Mouse (Mus musculus) frontal cortex, postnatal 14 days (tissue): ENCODE results near the gene Tmem230.
"Not testable (repeated sequence)": the region's sequence is repeated elsewhere in the genome, so short reads cannot be mapped to it uniquely, and the experiment has no call there.

Experiments used
- DNase-seq, 2 experiments: peaks; one replicate each; pipeline ENCODE4 v3.0.0; 2022; ENCODE audit warnings: low spot score in 2 of 2

Gene Tmem230

DNA sequence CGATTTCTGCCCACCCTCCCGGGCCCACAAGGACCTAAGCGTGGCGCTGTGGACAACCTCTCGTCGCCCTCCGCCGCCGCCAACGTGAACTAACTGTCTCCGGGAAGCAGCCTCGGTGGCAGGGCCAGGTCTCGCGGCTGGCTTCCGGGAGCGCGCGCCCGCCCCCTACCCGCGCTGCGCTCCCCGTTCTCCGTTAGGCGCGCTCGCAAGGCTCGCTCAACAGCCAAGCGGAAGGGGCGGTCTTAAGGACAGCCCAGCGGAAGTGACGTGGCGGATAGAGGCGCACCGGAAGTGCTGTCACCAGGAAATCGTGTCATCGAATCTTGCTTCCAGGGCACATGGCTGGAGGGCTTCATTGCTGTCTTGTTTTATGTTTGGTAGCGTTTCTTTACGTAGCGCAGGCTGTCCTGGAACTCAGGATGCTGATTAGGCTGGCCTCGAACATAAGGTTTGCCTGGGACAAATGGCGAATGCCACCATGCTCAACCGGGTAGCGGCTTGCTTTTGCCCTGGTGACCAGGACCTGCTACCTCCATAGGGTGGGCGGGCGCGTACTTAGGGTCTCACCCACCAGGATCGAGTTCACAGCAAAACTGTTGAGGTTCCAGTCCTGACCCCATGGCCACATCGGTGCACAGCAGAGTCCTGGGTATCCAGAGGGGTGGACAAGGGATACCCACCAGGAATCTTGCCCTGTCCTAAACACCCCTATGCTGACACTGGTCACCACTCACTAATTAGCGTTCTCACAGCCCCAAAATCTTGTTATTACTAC lies at the start of gene Tmem230:
Gene Tmem230, minus strand, starts transcription at position 269 of the 775 bp plus-strand sequence.
- peak; percentile 89 to 90 for DNase-seq

DNA sequence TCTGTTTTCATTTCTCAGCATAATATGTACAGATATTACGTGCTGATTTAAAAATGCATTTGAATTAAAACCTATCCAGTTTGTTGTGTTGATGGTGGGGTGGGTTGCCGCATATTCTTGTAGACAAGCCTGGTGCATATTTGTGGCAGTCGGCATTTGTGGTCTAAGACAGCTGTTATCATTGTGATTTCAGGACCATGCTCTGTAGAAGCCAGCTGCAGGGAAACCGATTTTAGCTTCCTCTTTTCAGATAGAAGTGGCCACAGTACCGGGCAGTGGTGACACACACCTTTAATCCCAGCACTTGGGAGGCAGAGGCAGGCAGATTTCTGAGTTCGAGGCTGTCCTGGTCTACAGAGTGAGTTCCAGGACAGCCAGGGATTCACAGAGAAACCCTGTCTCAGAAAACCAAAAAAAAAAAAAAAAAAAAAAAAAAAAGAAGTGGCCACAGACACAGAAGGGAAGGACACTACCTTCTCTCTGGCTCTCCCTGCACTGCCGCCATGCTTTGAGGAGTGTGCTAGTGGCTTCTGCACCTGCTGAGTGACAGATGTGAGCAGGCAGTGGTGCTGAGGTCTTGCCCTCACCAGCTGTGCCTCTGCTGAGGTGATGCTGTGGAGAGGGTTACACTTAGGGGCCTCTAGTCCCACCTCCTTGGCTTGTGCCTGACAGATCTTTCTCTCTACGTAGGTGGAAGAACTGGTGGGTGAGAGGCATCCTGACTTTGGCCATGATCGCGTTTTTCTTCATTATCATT lies 46.3 kb upstream of the Tmem230 start:
- no peak for DNase-seq

DNA sequence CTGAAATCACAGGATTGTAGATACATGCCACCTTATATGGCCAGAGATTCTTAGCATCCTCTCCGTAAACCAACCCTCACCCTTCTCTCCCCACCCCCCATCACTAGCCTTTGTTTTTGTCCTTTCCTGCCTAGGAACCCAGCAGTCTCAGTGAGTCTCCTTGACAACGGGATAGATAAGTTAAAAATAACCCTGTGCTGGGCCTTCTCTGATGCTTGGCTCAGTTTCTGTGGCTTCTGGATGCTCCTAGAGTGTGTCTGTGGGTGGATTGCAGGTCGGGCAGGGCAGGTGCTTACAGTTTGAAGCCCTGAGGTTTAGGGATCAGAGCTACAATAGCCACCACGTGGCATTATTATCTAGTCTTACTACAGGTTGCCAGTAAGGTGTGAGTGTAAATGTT lies 44.5 kb upstream of the Tmem230 start:
- DNase-seq, result peak in 1 of 2 experiments; percentile 30

DNA sequence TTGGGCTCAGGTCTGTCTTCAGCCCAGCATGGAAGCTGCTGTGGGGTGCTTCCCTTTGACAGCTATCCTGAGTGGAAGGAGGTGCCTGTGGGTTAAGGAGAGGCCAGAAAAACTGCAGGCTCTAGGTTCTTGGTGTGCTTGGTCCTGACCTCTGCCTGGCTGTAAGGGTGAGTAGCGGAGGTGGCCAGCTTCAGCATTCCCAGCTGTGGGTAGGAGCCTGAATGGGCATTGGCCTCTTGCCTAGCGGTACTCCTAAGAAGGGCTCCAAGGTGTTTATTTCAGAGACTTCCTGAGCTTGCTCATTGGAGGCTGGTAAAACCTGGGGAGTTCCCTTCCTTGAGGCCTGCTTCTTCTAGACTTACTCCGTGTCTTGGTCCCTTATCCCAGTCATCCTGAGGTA lies 43.7 kb upstream of the Tmem230 start:
- no peak for DNase-seq

DNA sequence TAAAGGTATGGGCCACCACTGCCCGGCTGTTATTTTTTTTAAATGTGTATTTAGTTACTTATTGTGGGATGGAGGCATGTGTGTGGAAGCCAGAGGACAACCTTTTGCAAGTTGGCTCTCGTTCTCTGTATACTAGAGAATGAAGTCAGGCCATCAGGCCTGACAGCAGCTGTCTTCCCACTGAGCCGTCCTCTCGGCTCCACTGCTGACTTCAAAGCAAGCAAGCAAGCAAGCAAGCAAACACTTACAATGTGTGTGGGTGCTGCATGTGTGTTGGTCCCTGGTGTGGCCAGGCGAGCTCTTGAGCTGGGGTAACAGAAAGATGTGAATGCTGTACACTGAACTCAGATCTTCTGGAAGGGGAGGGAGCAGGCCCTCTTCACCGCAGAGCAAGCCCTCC lies 43.2 kb upstream of the Tmem230 start:
- no peak for DNase-seq

DNA sequence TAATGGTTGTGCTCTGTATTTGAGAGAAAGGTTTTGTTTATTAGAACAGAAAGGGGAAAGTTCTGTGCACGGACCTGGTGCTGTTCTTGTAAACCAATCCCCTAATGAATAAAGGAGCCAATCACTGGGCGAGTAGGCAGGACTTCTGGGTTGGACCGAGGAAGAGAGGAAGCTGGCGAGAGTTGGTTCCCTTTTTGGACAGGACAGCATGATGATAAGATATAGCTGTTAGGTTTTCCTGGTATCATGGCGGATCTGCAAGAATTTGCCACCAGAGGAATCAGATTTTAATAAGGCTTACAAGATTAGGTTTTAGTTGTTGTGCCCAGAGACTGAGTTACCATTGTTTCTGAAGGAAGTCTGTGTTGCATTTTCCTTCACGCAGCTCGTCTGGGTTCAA lies 41.6 kb upstream of the Tmem230 start:
- DNase-seq, result not testable (repeated sequence)

DNA sequence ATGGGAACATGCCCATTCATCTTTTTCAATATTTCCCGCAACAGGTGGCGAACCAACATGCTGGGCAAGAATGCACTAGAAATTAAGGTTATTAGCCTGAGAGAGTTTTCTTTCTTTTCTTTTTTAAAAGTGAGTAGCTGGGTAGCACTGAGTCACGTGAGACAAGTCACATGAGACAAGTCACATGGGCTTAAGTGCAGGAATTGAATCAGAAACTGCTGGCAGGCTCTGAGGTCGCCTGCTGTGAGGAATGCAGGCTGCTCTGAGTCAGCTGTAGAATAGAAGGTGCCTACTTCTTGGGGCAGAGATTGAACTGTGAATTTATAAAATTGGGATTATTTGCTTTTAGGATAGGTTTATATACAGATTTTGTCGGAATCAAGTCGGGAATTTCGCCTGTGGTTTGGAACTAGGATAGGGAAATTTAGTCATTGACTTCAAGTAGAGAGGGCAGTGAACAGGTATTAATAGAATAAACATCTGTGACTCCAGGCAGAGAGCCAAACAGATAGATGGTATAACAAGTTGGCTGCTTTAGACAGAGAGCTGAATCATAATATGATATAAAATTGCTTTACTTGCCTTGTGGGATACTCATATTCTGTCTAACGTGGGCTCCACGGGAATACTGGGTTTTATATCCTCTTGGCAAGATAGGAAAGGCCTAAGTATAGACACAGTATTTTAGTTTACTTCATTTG lies 38.9 kb upstream of the Tmem230 start:
- no peak for DNase-seq

DNA sequence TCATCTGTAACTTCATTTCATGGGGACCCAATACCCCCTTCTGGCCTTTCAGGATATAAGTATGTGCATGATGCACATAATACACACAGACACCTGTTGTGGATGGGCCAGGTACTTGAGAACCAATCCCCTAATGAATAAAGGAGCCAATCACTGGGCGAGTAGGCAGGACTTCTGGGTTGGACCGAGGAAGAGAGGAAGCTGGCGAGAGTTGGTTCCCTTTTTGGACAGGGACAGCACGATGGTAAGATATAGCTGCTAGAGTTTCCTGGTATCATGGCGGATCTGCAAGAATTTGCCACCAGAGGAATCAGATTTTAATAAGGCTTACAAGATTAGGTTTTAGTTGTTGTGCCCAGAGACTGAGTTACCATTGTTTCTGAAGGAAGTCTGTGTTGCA lies 38.1 kb upstream of the Tmem230 start:
- DNase-seq, result not testable (repeated sequence)

DNA sequence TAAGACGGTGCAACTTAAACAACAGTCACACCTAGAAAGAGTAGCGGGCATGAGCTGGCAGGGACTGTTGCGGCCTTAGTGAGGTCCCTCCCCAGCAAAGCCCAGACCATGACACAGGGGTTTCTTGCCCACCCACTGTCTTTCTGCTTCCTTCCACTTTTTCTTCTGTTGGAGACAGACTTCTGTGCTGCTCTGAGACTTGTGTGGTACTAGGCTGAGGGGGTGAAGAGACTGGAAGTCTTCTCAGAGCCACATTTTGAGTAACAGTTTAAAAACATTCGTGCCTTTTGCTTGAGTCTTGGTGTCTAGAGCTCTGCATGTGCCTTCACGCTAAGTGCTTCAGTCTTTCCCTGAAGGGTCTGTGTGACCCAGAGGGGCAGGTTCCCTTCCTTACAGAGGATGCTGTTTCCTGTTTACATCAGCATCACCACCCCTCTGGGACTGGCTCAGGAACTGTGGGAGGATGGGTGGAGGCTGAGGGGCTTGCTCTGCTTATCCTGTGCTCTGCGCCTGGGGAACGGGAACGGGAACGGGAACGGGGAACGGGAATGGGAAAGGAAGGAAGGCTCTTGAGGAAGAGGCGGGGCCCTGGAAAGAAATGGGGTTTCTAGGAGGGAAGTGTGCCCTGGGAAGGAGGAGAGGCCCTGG lies 37.0 kb upstream of the Tmem230 start:
- DNase-seq, result no peak

DNA sequence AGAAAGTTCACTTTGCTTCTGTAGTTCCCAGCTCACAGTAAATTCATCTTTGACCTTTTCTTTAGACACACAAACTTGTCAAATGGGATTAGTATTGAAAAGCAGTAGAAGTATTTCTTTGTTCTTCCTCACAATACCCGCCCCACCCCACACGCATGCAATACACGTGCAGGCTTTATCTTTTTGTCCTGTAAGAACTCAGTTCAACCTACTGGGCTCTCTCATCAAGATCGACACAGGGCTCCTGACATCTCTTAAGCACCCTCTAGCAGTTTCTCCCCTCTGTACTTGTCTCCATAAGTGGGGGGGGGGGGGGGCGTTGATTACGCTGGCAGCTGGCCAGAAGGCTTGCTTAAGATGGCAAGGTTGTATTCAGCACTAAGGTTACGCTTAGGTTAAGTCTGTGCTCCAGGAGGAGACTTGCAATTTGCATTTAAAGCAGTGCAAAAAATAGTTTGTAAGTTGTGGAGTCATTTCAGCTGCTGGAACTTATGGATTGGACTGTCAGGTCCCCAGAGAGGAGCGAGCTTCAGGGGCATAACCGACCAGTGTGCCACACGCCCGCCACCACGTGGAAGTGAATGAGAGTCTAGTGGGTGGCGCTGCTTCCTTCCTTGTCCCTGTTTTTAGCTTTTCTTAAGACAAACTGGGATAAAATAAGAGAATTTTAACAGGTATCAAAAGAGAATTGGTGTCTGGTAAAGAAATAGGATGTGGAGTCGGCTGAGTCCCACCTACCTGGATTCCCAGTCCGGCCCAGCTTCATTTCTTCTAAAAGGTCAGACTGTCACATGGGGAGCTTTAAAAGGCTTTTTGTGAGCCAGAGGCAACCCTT lies 35.8 kb upstream of the Tmem230 start:
- DNase-seq, result no peak

DNA sequence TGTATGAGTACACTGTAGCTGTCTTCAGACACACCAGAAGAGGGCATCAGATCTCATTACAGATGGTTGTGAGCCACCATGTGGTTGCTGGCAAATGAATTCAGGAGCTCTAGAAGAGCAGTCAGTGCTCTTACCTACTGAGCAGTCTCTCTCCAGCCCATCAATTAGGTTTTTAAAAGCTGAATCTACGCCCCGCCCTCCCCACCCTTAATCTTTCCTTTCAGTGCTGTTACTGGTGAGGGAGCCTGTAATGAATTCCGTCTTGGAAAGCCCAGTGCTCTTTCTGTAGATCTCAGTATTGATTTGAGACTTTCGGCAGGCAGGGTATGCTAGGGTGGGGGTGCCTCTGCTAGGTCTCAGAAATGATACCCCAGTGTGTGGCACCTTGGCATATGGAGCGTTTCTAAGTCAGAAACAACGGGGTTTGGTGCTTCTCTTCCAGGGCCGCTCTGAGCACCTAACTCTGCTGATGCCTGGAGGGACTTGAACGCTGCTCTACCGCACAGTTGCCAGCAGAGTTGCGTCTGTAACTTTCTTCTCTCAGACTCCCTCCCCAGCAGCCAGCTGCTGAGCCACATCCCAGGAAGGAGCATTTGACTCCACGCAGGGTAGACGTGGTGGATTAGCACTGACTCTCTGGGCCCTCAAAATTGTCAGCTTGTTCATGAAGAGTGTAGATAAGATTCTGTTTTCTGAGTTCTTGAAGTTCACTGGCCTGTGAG lies 35.0 kb upstream of the Tmem230 start:
- no peak for DNase-seq

DNA sequence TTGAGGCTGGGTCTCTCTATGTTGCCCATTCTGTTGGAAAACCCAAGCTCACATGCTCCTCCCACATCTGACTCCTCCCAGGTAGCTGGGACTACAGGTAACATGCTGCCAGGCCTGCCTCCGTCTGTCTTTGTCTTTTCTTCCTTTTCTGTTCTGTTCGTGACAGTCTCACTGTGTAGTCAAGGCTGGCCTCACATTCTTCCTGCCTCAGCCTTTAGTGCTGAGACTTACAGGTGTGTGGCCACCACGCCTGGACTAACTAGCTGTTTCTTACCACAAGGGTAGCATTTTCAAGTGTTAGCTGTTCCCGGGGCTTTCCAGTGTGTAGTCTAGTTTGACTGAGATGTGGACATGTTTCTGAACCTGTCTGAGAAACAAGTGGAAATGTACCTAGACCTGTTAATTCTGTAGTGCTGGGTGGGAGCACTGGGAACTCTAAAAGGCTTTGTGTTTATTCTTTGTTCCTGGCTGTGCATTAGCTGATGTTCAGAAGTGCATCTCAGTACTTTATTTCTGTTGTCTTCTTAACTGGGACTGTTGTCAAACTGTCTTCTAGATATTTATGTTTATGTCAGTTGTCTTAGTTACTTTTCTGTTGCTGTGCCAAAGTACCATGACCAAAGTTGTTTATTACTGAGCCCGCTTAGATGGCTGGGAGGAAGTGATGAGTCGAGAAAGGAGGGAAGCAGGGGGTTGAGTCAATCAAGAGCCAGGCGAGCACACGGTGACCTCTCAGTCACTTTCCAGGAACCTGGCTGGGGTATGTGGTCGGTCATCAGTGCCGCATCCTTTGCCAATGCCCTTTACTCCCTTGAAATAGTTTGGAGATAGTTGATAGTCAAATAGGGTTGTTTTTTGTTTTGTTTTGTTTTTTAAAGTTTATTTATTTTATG lies 34.2 kb upstream of the Tmem230 start:
- no peak for DNase-seq

DNA sequence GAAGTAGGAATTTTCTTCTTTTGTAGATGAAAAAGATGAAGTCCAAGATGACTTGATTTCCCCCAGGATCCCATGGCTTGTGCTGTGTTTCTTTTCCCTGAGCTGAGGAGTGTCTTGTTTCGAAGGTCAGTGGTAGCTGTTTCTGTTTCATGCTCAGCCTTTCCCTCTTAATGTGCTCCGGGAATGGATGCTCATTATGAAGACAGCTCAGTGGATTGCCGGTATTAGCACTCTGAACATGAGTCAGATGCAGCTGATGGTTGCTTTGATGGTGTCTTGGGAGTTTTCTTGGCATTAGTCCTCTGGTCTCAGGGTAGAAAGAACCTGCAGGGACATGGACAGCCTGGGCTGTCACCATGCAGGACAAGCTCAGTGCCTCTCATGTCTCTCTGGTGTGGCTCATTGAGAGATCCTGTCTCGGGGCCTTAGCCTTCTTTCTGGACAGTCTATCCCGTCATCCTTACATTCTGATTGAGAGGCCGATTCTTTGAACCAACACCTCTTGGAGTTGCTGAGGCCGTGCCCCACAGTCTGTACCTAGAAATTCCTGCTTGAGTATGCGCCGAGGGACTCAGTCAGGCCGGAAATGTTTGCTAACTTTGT lies 33.0 kb upstream of the Tmem230 start:
- no peak for DNase-seq

DNA sequence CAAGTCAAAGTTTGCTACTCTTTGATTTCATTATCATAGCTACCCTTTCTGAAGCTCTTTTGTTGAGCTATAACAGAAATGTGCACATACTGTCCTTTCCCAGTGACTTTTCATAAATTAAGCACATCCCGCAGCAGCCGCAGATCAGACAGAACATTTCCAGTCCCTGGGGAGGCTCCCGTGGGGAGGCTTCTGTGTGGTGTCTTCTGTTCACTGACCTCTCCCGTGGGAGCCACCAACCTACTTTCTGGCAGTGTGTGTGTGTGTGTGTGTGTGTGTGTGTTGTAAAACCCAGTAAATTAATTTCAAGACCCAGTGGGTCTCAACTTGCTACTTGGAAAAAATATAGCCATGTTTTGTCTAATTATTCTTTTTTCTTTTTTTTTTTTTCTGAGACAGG lies 32.4 kb upstream of the Tmem230 start:
- no peak for DNase-seq

DNA sequence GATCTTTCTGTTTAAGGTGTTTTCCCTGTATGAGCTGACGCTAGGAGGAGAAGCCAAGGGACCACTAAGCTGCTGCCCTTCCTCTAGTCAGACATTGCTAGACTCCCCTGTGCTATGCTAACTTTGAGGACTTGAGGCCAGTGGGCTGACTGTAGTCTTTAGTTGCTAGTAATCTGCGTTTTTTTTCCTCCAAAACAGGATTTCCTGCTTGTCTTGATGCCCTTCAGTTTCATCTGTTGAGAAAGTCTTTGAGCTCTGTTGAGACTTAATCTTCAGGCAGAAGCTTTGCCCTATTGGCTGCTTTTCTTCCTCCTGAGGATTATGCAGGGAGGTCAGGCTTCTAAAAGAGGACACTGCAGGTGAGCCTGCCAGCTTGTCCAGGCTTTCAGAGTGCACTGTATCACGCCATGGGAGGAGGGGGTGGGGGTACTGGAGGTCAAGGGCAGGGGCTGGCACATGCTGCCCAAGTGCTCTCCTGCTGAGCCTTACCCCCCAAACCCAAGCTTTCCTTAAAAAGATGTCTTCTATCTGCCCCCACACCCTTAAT lies 31.8 kb upstream of the Tmem230 start:
- DNase-seq, result no peak

DNA sequence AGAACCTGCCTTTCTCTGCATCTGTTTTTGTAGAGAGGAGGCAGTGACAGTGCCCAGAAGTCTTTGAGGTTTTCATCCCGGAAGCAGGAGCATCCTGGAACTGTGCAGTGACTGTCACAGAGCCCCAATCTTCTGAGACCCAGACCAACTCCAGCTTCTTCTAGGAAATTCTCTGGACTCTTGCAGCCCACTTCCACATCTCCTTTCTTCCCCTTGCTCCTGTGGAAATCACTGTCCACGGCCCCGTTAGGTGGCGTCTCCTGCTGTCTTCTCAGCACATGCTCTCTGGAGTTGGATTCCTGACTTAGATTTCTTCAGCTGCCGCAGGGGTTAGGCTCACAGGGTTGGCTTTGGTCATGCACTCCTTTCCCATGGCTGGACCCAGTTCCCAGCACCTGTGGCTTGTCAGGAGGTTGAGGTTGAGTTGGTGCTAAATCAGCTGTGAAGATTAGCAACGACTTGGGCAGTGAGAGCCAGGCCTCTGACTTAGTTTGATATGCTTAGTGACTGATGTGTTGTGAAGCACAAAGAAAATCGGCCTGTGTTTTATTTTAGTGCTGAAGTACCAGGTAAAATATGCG lies 30.8 kb upstream of the Tmem230 start:
- no peak for DNase-seq

DNA sequence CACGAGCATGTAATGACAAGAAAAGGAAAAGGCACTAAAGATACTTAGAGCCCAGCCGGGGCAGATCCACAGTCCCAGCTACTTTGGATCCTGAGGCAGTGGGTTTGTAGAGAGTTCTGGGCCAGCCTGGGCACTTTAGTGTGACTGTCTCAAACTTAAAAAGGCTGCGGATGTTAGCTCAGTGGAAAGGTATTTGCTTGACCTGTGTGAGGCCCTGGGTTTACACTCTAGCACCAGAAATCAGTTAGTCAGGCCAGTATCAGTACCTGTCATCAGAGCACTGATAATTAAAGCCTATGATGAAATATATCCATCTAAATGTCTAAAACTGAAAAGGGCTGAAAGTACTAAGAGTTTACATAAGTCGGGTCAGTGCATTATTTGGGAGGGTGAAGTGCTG lies 28.6 kb upstream of the Tmem230 start:
- no peak for DNase-seq

DNA sequence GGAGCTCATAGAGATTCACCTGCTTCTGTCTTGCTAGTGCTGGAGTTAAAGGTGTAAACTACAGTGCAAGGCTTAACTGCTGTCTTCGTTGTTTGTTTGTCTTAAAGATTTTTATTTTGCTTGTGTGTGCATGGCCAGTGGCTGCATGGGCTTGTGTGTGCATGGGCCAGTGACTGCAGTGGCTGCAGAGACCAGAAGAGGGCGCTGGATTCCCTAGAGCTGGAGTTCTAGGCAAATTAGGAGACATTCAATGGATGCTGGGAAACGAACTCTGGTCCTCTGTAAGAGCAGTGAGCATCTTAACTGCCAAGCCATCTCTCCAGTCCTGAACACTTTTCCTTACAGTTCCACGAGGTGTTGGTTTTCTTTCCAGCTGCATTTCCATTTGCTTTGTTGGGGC lies 27.9 kb upstream of the Tmem230 start:
- DNase-seq, result no peak
